Mouse (Mus musculus) sigmoid colon, adult 10 weeks (tissue): ENCODE results near the gene Acd. TPM values are rescaled to one million over a fixed set of nuclear protein-coding genes. Genes with fewer than 3 reads are reported as not detected.

Source experiments
- polyA plus RNA-seq: library from polyadenylated mRNA; stranded (reverse); fragments of 350-450 nt; fragmentation: Illumina TruSeq; extraction: RNeasy Lipid Tissue Mini Kit (QIAGEN cat#74804); gene quantifications from one replicate; pipeline ENCODE4 v1.2.3, GENCODE M21; 2014; ENCODE audit warnings: low read depth, low replicate concordance

The Acd gene
- 1.4 TPM for polyA plus RNA-seq

GRCm38 (mm10) chr8:105700966-105701824 is at the start of gene Acd, which contains the start of gene Pard6a:
Gene Acd, minus strand, starts transcription at chr8:105701102.
Gene Pard6a, plus strand, starts transcription at chr8:105701148.

GRCm38 (mm10) chr8:105707498-105708403 is 6.8 kb upstream of the Acd start, which contains the start of the genes 4933405L10Rik and Enkd1:
Gene 4933405L10Rik, plus strand, starts transcription at chr8:105707655.
Gene Enkd1, minus strand, starts transcription at chr8:105708210.

GRCm38 (mm10) chr8:105685796-105686308 is 15.1 kb downstream of the Acd start, which contains the start of gene Carmil2:
Gene Carmil2, plus strand, starts transcription at chr8:105686274.

Other genes starting within 250 kb of the Acd start
- 1.1 TPM for gene Tppp3, start 229.6 kb downstream of the Acd start, polyA plus RNA-seq
- gene Zdhhc1, start 204.2 kb downstream of the Acd start, polyA plus RNA-seq = 3.8 TPM
- 68.5 TPM for gene Hsd11b2, start 182.3 kb downstream of the Acd start, polyA plus RNA-seq
- gene Atp6v0d1, start 135.1 kb downstream of the Acd start, polyA plus RNA-seq = 23.0 TPM
- gene Ripor1, start 95.8 kb downstream of the Acd start, polyA plus RNA-seq = 0.98 TPM
- 95.5 TPM for gene Ctcf, start 64.5 kb downstream of the Acd start, polyA plus RNA-seq
- not detected for gene Agrp, start 63.7 kb downstream of the Acd start, polyA plus RNA-seq
- gene Carmil2, start 14.8 kb downstream of the Acd start, polyA plus RNA-seq = 0.50 TPM
- not detected for gene Pard6a, start within 50 bp of the Acd start, polyA plus RNA-seq
- gene 4933405L10Rik, start 6.6 kb upstream of the Acd start, polyA plus RNA-seq = not detected
- gene Enkd1, start 7.1 kb upstream of the Acd start, polyA plus RNA-seq = 0.16 TPM
- 0.16 TPM for gene Gfod2, start 57.6 kb upstream of the Acd start, polyA plus RNA-seq
- 6.4 TPM for gene Ranbp10, start 126.2 kb upstream of the Acd start, polyA plus RNA-seq
- gene Tsnaxip1, start 126.6 kb upstream of the Acd start, polyA plus RNA-seq = not detected
- 0.76 TPM for gene Cenpt, start 152.2 kb upstream of the Acd start, polyA plus RNA-seq
- gene Thap11, start 154.0 kb upstream of the Acd start, polyA plus RNA-seq = 8.3 TPM
- 47.5 TPM for gene Nutf2, start 159.5 kb upstream of the Acd start, polyA plus RNA-seq
- 1.4 TPM for gene Edc4, start 179.8 kb upstream of the Acd start, polyA plus RNA-seq
- not detected for gene Nrn1l, start 192.5 kb upstream of the Acd start, polyA plus RNA-seq
- 2.6 TPM for gene Pskh1, start 199.3 kb upstream of the Acd start, polyA plus RNA-seq
- gene Ctrl, start 232.8 kb upstream of the Acd start, polyA plus RNA-seq = 1.5 TPM
- gene Psmb10, start 237.3 kb upstream of the Acd start, polyA plus RNA-seq = 1.7 TPM
- not detected for gene Lcat, start 242.3 kb upstream of the Acd start, polyA plus RNA-seq